Mouse (Mus musculus) thymus, postnatal 4 days (tissue): ENCODE data around the gene Vmn2r115.
"Not testable (repeated sequence)": the region's sequence is repeated elsewhere in the genome, so short reads cannot be mapped to it uniquely, and the experiment has no call there.

Experiments
- DNase-seq: peaks from one replicate; pipeline ENCODE4 v3.0.0; 2021

Vmn2r115 gene

GRCm38 (mm10) chr17:23343441-23343840 lies at the start of gene Vmn2r115:
Gene Vmn2r115, plus strand, starts transcription at chr17:23343741.
- DNase-seq, result not testable (repeated sequence)

GRCm38 (mm10) chr17:23312437-23312836 lies 31.1 kb upstream of the Vmn2r115 start, which contains the start of gene Vmn2r114:
Gene Vmn2r114, minus strand, starts transcription at chr17:23312537.
- not testable (repeated sequence) for DNase-seq

DNA sequence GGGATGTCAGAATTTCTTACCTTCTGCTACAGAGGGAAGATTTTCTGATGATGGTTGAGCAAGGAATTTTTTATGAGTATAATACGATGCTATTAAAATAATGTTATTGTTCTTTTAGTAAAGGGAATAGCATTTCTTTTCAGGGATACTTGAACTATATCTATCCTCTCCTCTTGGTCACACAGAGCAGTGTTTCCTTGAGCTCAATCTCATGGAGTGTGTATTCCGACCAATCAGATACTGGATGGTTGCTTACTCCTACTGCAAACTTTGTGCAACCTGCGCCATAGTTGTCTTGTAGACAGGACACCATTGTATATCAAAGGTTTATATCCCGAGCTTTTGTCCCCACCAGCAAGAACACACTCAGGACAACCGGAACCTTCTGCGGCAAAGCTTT lies 12.9 kb upstream of the Vmn2r115 start:
- DNase-seq, result no peak

DNA sequence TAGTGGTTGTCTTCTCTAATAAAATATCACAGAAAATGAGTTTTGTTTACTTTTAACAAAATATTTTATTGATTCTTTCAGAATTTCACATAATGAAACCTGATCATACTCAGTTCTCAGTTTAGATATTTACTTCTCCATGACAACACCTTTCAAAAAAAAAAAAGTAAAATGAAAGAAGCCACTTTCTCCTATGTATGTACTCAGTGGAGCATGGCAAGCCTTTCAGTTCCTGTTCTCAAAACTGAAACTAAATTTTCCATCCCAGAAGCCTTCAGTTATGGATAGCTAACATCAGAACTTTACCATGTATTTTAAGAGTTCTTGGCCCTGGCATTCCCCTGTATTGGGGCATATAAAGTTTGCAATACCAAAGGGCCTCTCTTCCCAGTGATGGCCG lies 8.1 kb downstream of the Vmn2r115 start:
- no peak for DNase-seq

- not testable (repeated sequence) for DNase-seq
These were observed 40.8 kb downstream of the Vmn2r115 start, which contains the start of gene Vmn2r116 for GRCm38 (mm10) chr17:23384304-23384703. Gene Vmn2r116, plus strand, starts transcription at chr17:23384604.
